Mouse (Mus musculus): ENCODE data around the gene Cd300e. TPM values are rescaled to one million over a fixed set of nuclear protein-coding genes. Genes with fewer than 3 reads are reported as not detected.
A peak's percentile ranks its signal among the peaks of the same experiment; 100 is the strongest.

The Cd300e gene
- polyA plus RNA-seq, 1 experiment from 2014 or later = not detected

DNA sequence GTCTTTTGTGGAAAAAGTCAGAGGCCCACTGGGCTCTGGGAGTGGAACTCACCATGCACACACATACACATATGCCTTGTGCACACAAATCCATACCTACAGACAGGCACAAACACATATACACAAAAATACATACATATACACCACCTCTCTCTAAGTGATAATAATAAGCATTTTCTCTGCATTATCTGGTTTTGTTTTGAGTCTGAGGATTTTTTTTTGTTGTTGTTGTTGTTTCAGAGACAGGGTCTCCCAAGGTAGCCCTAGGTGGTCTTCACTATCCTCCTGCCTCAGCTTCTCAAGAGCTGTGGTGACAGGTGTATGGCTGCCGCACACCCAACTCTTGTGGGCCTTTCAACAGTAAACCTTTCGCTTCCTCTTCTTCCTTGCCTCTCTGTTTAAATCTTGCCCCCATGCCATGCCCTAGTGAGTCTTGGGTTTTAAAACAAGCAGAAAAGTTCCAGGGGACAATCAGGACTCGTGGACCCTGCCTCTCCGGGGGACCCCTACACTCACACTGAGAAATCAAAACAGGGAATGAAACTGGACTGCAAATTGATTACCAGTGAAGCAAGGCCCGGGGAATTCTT is 38.1 kb upstream of the Cd300e start:
- no peak overlapping the region for H3K27ac ChIP-seq
- peaks cover 46% of the 10 kb centered on the region for H3K4me1 ChIP-seq (replicated peaks)
- WGBS = 54% methylated on average over 5 of the region's 5 CpGs
- no peak for ATAC-seq (ENCODE audit: insufficient number of reproducible peaks, insufficient read depth, low FRiP score, low TSS enrichment, low read depth)
- peaks cover 5% of the 10 kb centered on the region; the same call in 1 of the 2 replicates for H3K9me3 ChIP-seq
- no peak overlapping the region for H3K9ac ChIP-seq (replicated peaks)
- H3K36me3 ChIP-seq = no peaks in the 10 kb centered on the region
- H3K27me3 ChIP-seq = no peaks in the 10 kb centered on the region
- no peak overlapping the region for H3K4me2 ChIP-seq
- no peak overlapping the region for H3K4me3 ChIP-seq (replicated peaks)

DNA sequence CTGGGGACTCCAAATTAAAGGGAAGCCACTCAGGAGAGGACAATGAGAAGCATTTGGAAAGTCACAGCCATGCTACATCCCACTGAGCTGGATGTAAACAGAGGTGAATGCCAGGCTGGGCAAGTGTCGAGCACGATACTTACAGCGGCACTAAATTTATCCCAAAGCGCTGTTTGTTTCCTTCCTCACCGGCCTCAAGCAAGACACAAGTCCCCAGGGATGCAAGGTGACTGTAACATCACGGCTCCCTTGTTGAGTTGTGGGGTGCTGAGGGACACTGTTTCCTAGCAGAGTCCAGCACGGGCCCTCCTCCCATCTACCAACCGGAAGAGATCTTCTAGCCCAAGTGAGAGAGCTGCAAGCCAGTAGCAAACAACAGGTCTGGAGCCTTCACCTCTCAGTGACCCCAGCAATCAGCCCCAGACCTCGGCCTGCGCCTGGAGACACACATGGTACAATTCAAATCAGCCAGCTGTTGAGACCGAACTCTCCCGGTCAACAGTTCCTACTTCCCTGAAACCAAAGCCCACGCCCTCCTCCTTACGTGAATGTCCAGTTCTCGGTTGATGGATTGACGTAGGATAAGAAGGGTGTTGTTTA is 37.4 kb upstream of the Cd300e start:
- Histone ChIP-seq H3K4me1 (replicated peaks) (peaks cover 45% of the 10 kb centered on the region), H3K27me3 (no peaks in the 10 kb centered on the region), H3K27ac (no peak overlapping the region), H3K4me2 (no peak overlapping the region), H3K9ac (replicated peaks) (no peak overlapping the region), H3K36me3 (no peaks in the 10 kb centered on the region), H3K9me3 (peaks cover 5% of the 10 kb centered on the region; the same call in 1 of the 2 replicates), H3K4me3 (replicated peaks) (no peak overlapping the region)
- ATAC-seq (ENCODE audit: insufficient number of reproducible peaks, insufficient read depth, low FRiP score, low TSS enrichment, low read depth) = no peak
- WGBS = 18% methylated on average over 16 of the region's 16 CpGs

DNA sequence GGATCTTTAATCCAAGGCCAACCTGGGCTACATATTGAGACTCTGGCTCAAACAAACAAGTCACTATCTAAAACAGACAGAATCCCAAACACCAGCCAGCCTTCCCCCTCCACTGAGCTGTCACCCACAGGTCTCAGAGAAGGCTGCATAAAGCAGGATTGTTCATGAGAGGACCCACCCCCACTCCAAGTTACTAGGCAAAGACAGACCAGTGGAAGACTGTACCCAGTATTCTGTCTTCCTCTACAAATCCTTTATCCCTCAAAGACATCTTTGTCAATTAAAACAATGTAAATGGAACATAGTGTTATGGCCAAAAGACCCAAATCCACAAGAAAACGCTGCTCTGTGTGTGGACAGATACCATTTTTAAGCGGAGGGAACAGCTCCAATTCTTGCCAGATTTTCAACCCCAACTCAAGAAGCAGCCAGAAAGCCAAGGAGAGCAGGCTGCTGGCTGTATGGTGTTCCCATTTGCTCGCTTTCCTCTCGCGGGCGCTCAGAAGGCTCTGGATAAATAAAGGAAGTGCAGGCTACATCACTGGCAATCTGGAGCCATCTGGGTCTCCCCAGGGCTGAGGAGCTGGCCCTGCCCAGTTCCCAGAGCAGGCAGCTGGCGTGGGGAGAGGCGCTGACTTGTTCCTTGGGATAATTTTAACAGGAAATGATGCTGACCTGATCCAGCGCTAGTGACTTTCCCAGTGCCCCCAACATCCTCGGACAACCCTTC is 36.4 kb upstream of the Cd300e start:
- WGBS = 33% methylated on average over 10 of the region's 10 CpGs
- no peak for ATAC-seq (ENCODE audit: insufficient number of reproducible peaks, insufficient read depth, low FRiP score, low TSS enrichment, low read depth)
- no peak overlapping the region for H3K9ac ChIP-seq (replicated peaks)
- H3K27me3 ChIP-seq = no peaks in the 10 kb centered on the region
- peaks cover 3% of the 10 kb centered on the region; the same call in 1 of the 2 replicates for H3K9me3 ChIP-seq
- H3K4me1 ChIP-seq (replicated peaks) = peaks cover 37% of the 10 kb centered on the region
- no peak overlapping the region for H3K4me2 ChIP-seq
- H3K4me3 ChIP-seq (replicated peaks) = no peak overlapping the region
- no peak overlapping the region for H3K27ac ChIP-seq
- no peaks in the 10 kb centered on the region for H3K36me3 ChIP-seq

DNA sequence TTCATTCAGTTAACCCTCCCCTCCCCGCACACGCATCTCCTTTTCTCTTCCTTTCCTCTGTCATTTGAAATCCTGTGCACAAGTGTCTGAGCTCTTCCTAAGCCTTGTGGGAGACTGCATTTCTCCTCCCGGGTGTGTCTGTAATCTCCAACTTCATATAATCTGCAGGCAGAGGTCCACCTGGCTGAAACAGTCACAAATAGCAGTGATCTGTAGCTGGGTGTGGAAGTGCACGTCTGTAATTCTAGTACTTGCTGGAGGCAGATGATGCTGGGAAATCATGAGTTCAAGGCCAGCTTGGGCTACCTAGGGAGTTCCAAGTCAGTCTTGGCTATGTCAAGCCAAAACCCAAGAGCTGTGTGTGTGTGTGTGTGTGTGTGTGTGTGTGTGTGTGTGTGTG is 30.2 kb upstream of the Cd300e start:
- Histone ChIP-seq H3K27ac (no peak overlapping the region), H3K4me2 (no peak overlapping the region), H3K4me3 (replicated peaks) (no peak overlapping the region), H3K27me3 (peaks cover 36% of the 10 kb centered on the region), H3K9ac (replicated peaks) (no peak overlapping the region), H3K36me3 (no peaks in the 10 kb centered on the region), H3K9me3 (peaks cover 11% of the 10 kb centered on the region), H3K4me1 (replicated peaks) (0 out of 2 replicates have a peak, but pooled peaks cover 7% of the 10 kb centered on the region)
- ATAC-seq (ENCODE audit: insufficient number of reproducible peaks, insufficient read depth, low FRiP score, low TSS enrichment, low read depth) = no peak
- 20% methylated on average over 4 of the region's 4 CpGs for WGBS

DNA sequence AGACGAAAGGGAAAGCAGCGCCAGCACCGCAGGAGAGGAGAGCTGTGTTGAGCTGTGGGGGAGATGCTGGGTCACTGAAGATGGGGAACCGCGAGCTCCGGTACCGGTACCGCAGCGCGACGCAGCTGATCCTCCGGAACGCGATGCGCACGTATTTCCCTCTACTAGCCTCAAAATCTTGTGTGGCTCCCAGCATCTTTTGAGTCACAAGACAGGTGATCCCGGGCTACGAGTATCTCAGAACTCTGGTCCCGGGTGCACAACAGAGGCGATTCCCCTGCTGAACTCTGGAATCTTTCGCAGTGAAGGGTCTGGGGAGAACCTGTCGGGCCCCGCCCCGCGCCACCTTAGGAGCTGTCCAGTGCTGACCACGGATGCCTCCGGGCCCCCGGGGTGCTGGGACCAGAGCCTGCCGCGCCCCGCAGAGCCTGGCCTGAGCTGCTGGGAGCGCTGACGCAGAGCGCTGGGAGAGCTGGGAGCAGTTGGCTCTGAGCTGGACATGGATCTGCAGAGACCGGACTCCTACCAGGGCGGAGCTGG is 29.5 kb upstream of the Cd300e start, which contains the start of gene Rab37:
Gene Rab37, plus strand, starts transcription at position 70 of the 540 bp plus-strand sequence.
- H3K4me1 ChIP-seq (replicated peaks) = 0 out of 2 replicates have a peak, but pooled peaks cover 7% of the 10 kb centered on the region
- no peak within 1 kb of the TSS for H3K27ac ChIP-seq
- peaks cover 36% of the 10 kb centered on the region for H3K27me3 ChIP-seq
- WGBS = 1% methylated on average over 36 of the region's 36 CpGs
- H3K4me2 ChIP-seq = peak within 1 kb of the TSS; percentile 37
- no peak within 1 kb of the TSS for H3K9ac ChIP-seq (replicated peaks)
- no peaks in the 10 kb centered on the region for H3K36me3 ChIP-seq
- ATAC-seq (ENCODE audit: insufficient number of reproducible peaks, insufficient read depth, low FRiP score, low TSS enrichment, low read depth) = no peak
- H3K4me3 ChIP-seq (replicated peaks) = no peak within 1 kb of the TSS
- H3K9me3 ChIP-seq = peaks cover 11% of the 10 kb centered on the region

DNA sequence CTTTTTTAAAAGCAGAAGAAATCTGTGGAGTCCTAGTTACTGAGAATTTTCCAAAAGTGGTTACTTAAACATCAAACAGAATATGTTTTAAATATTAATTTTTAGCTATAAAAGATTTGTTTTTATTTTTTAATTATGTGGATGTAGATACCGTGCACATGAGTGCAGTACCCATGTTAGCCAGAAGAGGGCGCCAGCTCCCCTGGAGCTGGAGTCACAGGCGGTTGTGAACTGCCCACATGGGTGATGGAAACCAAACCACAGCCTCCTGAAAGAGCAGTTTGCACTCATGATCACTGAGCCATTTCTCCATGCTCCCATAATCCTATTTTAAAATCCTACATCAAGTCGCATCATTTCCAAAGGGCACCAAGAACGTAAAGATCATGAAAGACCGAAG is 27.9 kb upstream of the Cd300e start:
- peaks cover 45% of the 10 kb centered on the region for H3K27me3 ChIP-seq
- 68% methylated on average over 6 of the region's 6 CpGs for WGBS
- H3K4me1 ChIP-seq (replicated peaks) = 0 out of 2 replicates have a peak, but pooled peaks cover 7% of the 10 kb centered on the region
- H3K9ac ChIP-seq (replicated peaks) = no peak overlapping the region
- no peak for ATAC-seq (ENCODE audit: insufficient number of reproducible peaks, insufficient read depth, low FRiP score, low TSS enrichment, low read depth)
- H3K4me2 ChIP-seq = no peak overlapping the region
- H3K4me3 ChIP-seq (replicated peaks) = no peak overlapping the region
- H3K27ac ChIP-seq = no peak overlapping the region
- H3K9me3 ChIP-seq = peaks cover 11% of the 10 kb centered on the region
- H3K36me3 ChIP-seq = no peaks in the 10 kb centered on the region

DNA sequence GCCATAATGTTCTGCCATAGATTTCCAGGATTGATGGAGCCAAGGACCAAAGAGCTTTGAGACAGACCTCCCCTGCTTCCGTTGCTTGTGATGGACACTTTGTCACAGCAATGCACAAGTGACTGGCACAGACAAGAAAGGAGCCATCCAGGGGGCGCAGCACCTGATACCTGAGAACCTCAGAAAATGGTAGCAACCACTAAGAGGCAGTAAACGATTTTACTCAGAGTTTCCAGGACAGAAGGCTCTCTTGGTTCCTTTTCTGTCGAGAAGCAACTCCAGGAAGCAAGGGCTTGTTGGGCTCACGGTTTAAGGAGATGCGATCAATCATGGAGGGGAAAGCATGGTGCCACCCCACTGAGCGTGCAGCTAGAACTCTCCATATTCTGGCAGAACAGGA is 24.2 kb upstream of the Cd300e start:
- no peak overlapping the region for H3K4me2 ChIP-seq
- no peak overlapping the region for H3K4me3 ChIP-seq (replicated peaks)
- H3K9me3 ChIP-seq = peaks cover 6% of the 10 kb centered on the region
- 59% methylated on average over 7 of the region's 7 CpGs for WGBS
- no peaks in the 10 kb centered on the region for H3K4me1 ChIP-seq (replicated peaks)
- no peak for ATAC-seq (ENCODE audit: insufficient number of reproducible peaks, insufficient read depth, low FRiP score, low TSS enrichment, low read depth)
- H3K9ac ChIP-seq (replicated peaks) = no peak overlapping the region
- H3K27me3 ChIP-seq = peaks cover 41% of the 10 kb centered on the region
- no peak overlapping the region for H3K27ac ChIP-seq
- H3K36me3 ChIP-seq = no peaks in the 10 kb centered on the region

DNA sequence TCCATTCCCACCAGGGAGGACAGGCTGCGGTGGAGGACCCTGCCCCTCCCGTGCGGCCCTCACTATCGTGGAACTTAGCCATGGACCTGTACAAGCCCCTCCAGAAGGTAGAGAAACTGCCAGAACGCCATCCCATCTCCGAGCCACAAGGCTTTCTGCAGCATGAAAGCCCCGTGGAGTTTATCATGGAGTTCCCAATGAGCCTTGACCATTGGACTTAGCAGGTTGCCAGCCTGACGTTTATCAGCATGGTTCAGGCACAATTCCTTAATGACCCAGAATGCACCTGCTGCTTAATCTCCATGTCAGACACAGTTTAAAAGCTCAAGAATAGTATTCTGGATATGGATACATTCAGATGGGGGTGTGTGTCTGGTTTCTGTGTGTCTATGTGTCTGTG is 23.1 kb upstream of the Cd300e start:
- peaks cover 31% of the 10 kb centered on the region for H3K27me3 ChIP-seq
- no peak overlapping the region for H3K27ac ChIP-seq
- no peaks in the 10 kb centered on the region for H3K36me3 ChIP-seq
- no peak for ATAC-seq (ENCODE audit: insufficient number of reproducible peaks, insufficient read depth, low FRiP score, low TSS enrichment, low read depth)
- H3K4me3 ChIP-seq (replicated peaks) = no peak overlapping the region
- 81% methylated on average over 8 of the region's 8 CpGs for WGBS
- no peaks in the 10 kb centered on the region for H3K4me1 ChIP-seq (replicated peaks)
- H3K9ac ChIP-seq (replicated peaks) = no peak overlapping the region
- H3K9me3 ChIP-seq = peaks cover 3% of the 10 kb centered on the region
- H3K4me2 ChIP-seq = no peak overlapping the region

DNA sequence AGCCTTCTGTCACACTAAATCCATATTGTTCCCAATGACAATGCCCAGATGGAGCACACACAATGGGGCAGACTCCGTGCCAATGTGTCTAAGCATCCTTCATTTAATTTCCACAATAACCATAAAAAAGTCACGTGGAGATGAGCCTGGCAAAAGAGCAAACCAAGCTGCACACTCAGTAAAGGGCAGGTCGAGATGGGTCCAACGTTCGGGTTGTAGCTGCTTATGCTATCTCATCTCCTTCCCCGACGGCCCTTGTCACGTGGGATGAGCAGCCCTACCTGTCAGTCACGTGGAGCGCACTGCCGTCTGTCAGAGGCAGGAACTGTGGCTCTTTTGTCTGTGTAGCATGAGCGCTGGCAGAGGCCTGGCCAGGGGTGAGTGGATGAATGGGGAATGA is 22.6 kb upstream of the Cd300e start:
- Histone ChIP-seq H3K9me3 (no peaks in the 10 kb centered on the region), H3K9ac (replicated peaks) (no peak overlapping the region), H3K27me3 (peaks cover 31% of the 10 kb centered on the region), H3K4me3 (replicated peaks) (no peak overlapping the region), H3K36me3 (no peaks in the 10 kb centered on the region), H3K27ac (no peak overlapping the region), H3K4me2 (no peak overlapping the region), H3K4me1 (replicated peaks) (no peaks in the 10 kb centered on the region)
- ATAC-seq (ENCODE audit: insufficient number of reproducible peaks, insufficient read depth, low FRiP score, low TSS enrichment, low read depth) = no peak
- 56% methylated on average over 12 of the region's 12 CpGs for WGBS

DNA sequence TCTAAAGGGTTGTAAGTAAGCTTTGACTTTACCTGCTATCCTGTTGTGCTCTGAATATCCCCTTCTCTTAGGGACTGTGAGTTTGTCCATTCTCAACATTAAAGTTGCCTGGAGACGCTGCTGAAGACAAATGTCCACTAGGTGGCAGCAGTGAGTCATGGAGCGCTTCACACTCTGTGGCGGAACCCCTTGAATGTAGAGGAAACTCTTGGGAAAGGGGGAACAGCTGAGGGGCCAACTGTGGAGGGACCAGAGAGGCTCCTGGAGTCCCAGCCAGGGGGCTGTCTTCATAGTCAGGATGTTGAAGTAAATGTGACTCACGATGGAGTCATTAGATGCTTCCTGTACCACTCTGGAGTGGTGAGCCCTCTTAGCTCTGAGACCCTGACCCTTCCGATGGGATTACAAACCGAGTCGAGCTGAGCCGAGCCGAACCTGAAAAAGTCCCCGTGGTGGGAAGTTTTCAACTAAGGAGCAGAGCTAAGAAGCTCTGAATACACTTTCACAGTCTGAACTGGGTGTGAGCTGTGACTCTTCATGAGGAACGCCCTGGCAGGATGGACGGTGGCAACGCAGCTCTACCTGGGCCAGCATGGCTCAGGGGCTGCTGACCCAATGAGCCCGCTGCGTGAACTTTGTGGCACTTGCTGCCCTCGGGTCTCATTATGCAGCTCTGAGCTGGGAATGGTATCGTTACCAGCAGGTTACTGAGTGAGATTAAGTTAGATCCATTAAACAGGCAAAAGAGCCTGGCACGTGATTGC is 21.6 kb upstream of the Cd300e start:
- Histone ChIP-seq H3K9ac (replicated peaks) (no peak overlapping the region), H3K27me3 (peaks cover 23% of the 10 kb centered on the region), H3K4me1 (replicated peaks) (no peaks in the 10 kb centered on the region), H3K36me3 (no peaks in the 10 kb centered on the region), H3K27ac (no peak overlapping the region), H3K4me3 (replicated peaks) (no peak overlapping the region), H3K4me2 (no peak overlapping the region), H3K9me3 (no peaks in the 10 kb centered on the region)
- WGBS = 47% methylated on average over 18 of the region's 18 CpGs
- no peak for ATAC-seq (ENCODE audit: insufficient number of reproducible peaks, insufficient read depth, low FRiP score, low TSS enrichment, low read depth)

DNA sequence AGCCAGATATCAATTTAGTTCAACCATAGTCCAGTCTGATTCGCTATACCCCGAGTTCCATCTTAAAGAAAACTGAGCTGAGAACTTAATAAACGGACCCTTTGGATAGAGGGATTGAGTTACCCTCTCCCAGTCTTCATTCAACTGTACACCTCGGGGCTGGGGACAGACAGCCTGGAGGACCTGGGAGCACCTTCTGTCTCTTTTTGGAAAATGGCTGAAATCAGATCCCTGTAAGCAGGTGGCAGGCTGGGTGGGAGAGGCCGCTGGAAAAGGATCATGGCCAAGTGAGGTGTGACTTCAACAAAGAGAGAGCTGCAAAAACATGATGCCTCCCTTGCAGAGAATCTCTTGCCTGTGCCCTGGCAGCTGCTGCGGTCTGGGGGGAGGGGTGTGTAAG is 20.2 kb upstream of the Cd300e start:
- WGBS = 71% methylated on average over 6 of the region's 6 CpGs
- Histone ChIP-seq H3K4me3 (replicated peaks) (no peak overlapping the region), H3K27ac (no peak overlapping the region), H3K9ac (replicated peaks) (no peak overlapping the region), H3K4me1 (replicated peaks) (no peaks in the 10 kb centered on the region), H3K9me3 (no peaks in the 10 kb centered on the region), H3K4me2 (no peak overlapping the region), H3K36me3 (no peaks in the 10 kb centered on the region), H3K27me3 (peaks cover 23% of the 10 kb centered on the region)
- ATAC-seq (ENCODE audit: insufficient number of reproducible peaks, insufficient read depth, low FRiP score, low TSS enrichment, low read depth) = no peak

Data from limb, embryonic 12.5 days (tissue).